Mouse (Mus musculus) small intestine, adult 2 months (tissue): ENCODE data around the gene Atad1.

Experiments
- CTCF ChIP-seq: fragments of 200-500 bp; IDR thresholded peaks from 2 replicates; pipeline ENCODE4 v1.5.1; 2012; ENCODE audit warnings: low read depth, mild to moderate bottlenecking, control low read depth, inconsistent platforms, low read length, moderate library complexity, mixed read lengths; ENCODE audit not compliant: insufficient replicate concordance, insufficient read length; ENCODE audit errors: extremely low read depth
- POLR2A ChIP-seq: fragments of 200-500 bp; IDR thresholded peaks from 2 replicates; pipeline ENCODE4 v1.6.1; 2012; ENCODE audit warnings: low read depth, mild to moderate bottlenecking, control low read depth, inconsistent platforms, low read length, moderate library complexity

DNA sequence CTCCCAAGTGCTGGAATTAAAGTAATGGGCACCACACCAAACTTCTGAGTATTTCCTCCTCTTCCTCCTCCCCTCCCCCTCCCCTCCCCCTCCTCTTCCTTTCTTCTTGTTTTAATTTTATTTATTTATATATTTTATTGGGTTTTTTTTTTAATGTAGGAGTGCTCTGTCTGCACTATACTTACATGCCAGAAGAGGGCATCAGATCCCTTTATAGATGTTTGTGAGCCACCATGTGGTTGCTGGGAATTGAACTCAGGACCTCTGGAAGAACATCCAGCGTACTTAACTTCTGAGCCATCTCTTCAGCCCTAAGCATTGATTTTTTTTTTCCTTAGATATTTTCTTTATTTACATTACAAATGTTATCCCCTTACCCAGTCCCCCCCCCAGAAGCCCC is 19.3 kb downstream of the Atad1 start:
- TF ChIP-seq CTCF (no peak), POLR2A (no peak)
